Mouse (Mus musculus) olfactory bulb, adult 2 months (tissue): ENCODE results near the gene Rfx8.

Experiments used
- CTCF ChIP-seq: fragments of 200-500 bp; IDR thresholded peaks from 2 replicates; pipeline ENCODE4 v1.5.1; 2012; ENCODE audit warnings: low read depth, mild to moderate bottlenecking, low read length, moderate library complexity; ENCODE audit not compliant: insufficient read depth
- POLR2A ChIP-seq: fragments of 200-500 bp; IDR thresholded peaks from 2 replicates; pipeline ENCODE4 v1.6.1; 2012; ENCODE audit warnings: mild to moderate bottlenecking, low read depth, low read length, moderate library complexity; ENCODE audit not compliant: insufficient read depth

- no peak for TF ChIP-seq CTCF
- no peak for TF ChIP-seq POLR2A
These were observed 45.2 kb upstream of the Rfx8 start for GRCm38 (mm10) chr1:39765854-39766493.
